Mouse (Mus musculus): ENCODE measurements around the gene Rimbp3. TPM values are rescaled to one million over a fixed set of nuclear protein-coding genes. Genes with fewer than 3 reads are reported as not detected.

Gene Rimbp3
- polyA plus RNA-seq, 1 experiment from 2014 or later: 0.05 TPM

GRCm38 (mm10) chr16:17254005-17254597 is 45.7 kb downstream of the Rimbp3 start:
- DNase-seq (ENCODE audit: low read depth, low spot score): no peak
- no peaks in the 10 kb centered on the region for H3K27me3 ChIP-seq
- TF ChIP-seq CTCF (IDR thresholded peaks at IDR 0.05): no peak
- CTCF ChIA-PET: interaction anchor here (0.7 to 0.8 kb wide), 2 partner anchors 16 to 44 kb away, joined by 3 read pairs; no protein-coding TSS in a partner anchor
- POLR2A ChIA-PET: no interaction called here
- ATAC-seq: no peak
- in situ Hi-C loops (cut with MboI; ENCODE audit: low pct_unique_long_range_greater_than_20kb): no loop called here

GRCm38 (mm10) chr16:17255270-17255669 is 46.9 kb downstream of the Rimbp3 start:
- ATAC-seq (no peak), DNase-seq (ENCODE audit: low read depth, low spot score) (no peak)
- no peaks in the 10 kb centered on the region for H3K27me3 ChIP-seq
- in situ Hi-C loops (cut with MboI; ENCODE audit: low pct_unique_long_range_greater_than_20kb): no loop called here
- CTCF ChIA-PET: interaction anchor here (1.6 kb wide), 1 partner anchor 46 kb away, joined by 12 read pairs; the partner anchor contains the start of gene Rimbp3
- POLR2A ChIA-PET: no interaction called here
- no peak for TF ChIP-seq CTCF (IDR thresholded peaks at IDR 0.05)

GRCm38 (mm10) chr16:17257359-17257821 is 49.0 kb downstream of the Rimbp3 start:
- DNase-seq (ENCODE audit: low read depth, low spot score) (no peak), ATAC-seq (no peak)
- no peak for TF ChIP-seq CTCF (IDR thresholded peaks at IDR 0.05)
- no peaks in the 10 kb centered on the region for H3K27me3 ChIP-seq
- in situ Hi-C loops (cut with MboI; ENCODE audit: low pct_unique_long_range_greater_than_20kb): no loop called here
- ChIA-PET POLR2A (no interaction called here), CTCF (interaction anchor here (0.8 to 1.5 kb wide), 3 partner anchors 12 to 48 kb away, joined by 3 to 6 read pairs (median 4); no protein-coding TSS in a partner anchor)

GRCm38 (mm10) chr16:17258917-17259316 is 50.5 kb downstream of the Rimbp3 start:
- no peak for DNase-seq (ENCODE audit: low read depth, low spot score)
- CTCF ChIA-PET: interaction anchor here (1.0 kb wide), 1 partner anchor 12 kb away, joined by 3 read pairs; no protein-coding TSS in a partner anchor
- in situ Hi-C loops (cut with MboI; ENCODE audit: low pct_unique_long_range_greater_than_20kb): no loop called here
- TF ChIP-seq CTCF (IDR thresholded peaks at IDR 0.05): no peak
- no peaks in the 10 kb centered on the region for H3K27me3 ChIP-seq
- POLR2A ChIA-PET: interaction anchor here (0.6 kb wide), 1 partner anchor 16 kb away, joined by 8 read pairs; no protein-coding TSS in a partner anchor
- ATAC-seq: no peak

- no peak for TF ChIP-seq CTCF (IDR thresholded peaks at IDR 0.05)
- ChIA-PET POLR2A (interaction anchor here (0.7 kb wide), 1 partner anchor 933 kb away, joined by 3 read pairs; no protein-coding TSS in a partner anchor), CTCF (interaction anchor here (0.8 to 1.3 kb wide), 2 partner anchors 12 to 52 kb away, joined by 3 to 6 read pairs; no protein-coding TSS in a partner anchor)
- H3K27me3 ChIP-seq: no peaks in the 10 kb centered on the region
- in situ Hi-C loops (cut with MboI; ENCODE audit: low pct_unique_long_range_greater_than_20kb): no loop called here
- DNase-seq (ENCODE audit: low read depth, low spot score): no peak
- ATAC-seq: no peak
Observed at GRCm38 (mm10) chr16:17261341-17261740, 52.9 kb downstream of the Rimbp3 start.

Other genes starting within 250 kb of the Rimbp3 start
- 142 TPM for gene Mapk1, start 225.2 kb upstream of the Rimbp3 start, polyA plus RNA-seq (2021)
- 3.8 TPM for gene Ypel1, start 138.9 kb upstream of the Rimbp3 start, polyA plus RNA-seq (2021)
- 77.7 TPM for gene Ppil2, start 97.3 kb upstream of the Rimbp3 start, polyA plus RNA-seq (2021)
- gene 2610318N02Rik, start 83.4 kb upstream of the Rimbp3 start, polyA plus RNA-seq (2021): 2.7 TPM
- 40.8 TPM for gene Sdf2l1, start 76.2 kb upstream of the Rimbp3 start, polyA plus RNA-seq (2021)
- gene Ydjc, start 64.0 kb upstream of the Rimbp3 start, polyA plus RNA-seq (2021): 9.1 TPM
- 0.21 TPM for gene Ccdc116, start 61.4 kb upstream of the Rimbp3 start, polyA plus RNA-seq (2021)
- 181 TPM for gene Ube2l3, start 6.0 kb upstream of the Rimbp3 start, polyA plus RNA-seq (2021)
- 1.6 TPM for gene Hic2, start 25.0 kb downstream of the Rimbp3 start, polyA plus RNA-seq (2021)
- 9.2 TPM for gene Tmem191c, start 67.5 kb downstream of the Rimbp3 start, polyA plus RNA-seq (2021)
- gene Serpind1, start 122.8 kb downstream of the Rimbp3 start, polyA plus RNA-seq (2021): 0.12 TPM
- 28.3 TPM for gene Snap29, start 197.4 kb downstream of the Rimbp3 start, polyA plus RNA-seq (2021)
- gene Pi4ka, start 197.7 kb downstream of the Rimbp3 start, polyA plus RNA-seq (2021): 81.9 TPM
- gene Crkl, start 243.4 kb downstream of the Rimbp3 start, polyA plus RNA-seq (2021): 27.1 TPM

Measured in Patski (cell line).